Mouse (Mus musculus): ENCODE results near the gene Tle3. TPM values are rescaled to one million over a fixed set of nuclear protein-coding genes. Genes with fewer than 3 reads are reported as not detected.

Tle3 gene
- total and polyA plus RNA-seq, 2 experiments, result 2.4 to 14.8 TPM

DNA sequence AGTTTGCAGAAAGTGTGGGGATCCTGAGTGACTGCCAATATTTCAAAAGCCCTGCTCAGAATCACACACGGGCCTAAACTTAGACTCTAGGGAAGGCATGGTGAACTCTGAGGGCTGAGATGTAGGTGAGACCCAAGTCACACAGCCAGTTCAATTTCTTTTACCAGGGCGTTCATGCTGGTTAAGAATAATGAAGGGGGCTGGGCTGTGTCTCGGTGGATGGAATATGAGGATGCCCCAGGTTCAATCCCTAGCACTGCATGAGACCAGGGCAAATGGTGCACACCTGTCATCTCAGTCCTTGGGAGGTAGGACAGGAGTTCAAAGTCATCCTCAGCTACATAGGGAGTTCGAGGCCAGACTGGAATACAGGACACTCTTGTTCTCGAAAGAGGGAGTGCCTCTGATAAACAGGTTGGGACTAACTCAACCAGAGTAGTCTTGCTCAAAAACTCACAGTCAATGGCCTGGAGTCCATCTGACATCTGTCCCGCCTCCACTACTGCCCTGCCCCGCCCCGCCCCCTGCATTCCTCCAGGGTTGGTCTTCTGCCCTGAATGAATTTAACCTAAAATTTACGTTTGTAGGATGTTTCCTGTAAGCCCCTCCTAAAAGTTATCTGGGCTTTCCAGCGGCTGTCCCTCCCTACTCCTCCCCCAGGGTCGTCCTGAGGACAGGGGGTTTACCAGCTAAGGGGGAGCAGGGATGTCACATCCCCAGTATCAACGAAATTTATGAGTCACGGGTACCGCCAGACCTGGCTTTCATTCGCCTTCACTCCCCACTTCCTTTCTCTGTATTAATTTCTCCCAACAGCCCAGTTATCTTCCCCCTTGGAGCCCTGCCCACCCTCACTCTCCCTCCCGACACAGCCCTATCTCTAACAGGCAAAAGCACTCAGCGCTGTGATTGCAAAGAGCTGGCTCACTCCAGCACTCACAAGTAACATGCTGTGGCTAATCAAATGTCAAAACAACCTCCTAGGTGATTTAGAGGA, 35.3 kb upstream of the Tle3 start:
- Histone ChIP-seq H3K36me3 (ENCODE audit: control insufficient read depth, insufficient read depth, low read length) (no peaks in the 10 kb centered on the region), H3K27ac (replicated peaks; ENCODE audit: insufficient read depth, low read depth, low read length) (no peak overlapping the region), H3K4me3 (ENCODE audit: insufficient read depth, low read depth, low read length) (no peak overlapping the region), H3K79me2 (ENCODE audit: control insufficient read depth, insufficient read depth, low read length) (no peaks in the 10 kb centered on the region), H3K9ac (ENCODE audit: low read depth, low read length) (no peak overlapping the region), H3K27me3 (ENCODE audit: control insufficient read depth, insufficient read depth, low read length) (no peaks in the 10 kb centered on the region), H3K4me1 (ENCODE audit: control insufficient read depth, insufficient read depth, low read length) (peaks cover 11% of the 10 kb centered on the region)
- peak; percentile 56 for DNase-seq (ENCODE audit: extremely low read depth, low read depth, low spot score)
- TF ChIP-seq CTCF (IDR thresholded peaks at IDR 0.05; ENCODE audit: low read depth, low read length) (no peak), POLR2A (IDR thresholded peaks at IDR 0.05; ENCODE audit: extremely low read depth, insufficient read depth, low read length) (no peak)
- WGBS, result 35% methylated on average over 17 of the region's 17 CpGs

DNA sequence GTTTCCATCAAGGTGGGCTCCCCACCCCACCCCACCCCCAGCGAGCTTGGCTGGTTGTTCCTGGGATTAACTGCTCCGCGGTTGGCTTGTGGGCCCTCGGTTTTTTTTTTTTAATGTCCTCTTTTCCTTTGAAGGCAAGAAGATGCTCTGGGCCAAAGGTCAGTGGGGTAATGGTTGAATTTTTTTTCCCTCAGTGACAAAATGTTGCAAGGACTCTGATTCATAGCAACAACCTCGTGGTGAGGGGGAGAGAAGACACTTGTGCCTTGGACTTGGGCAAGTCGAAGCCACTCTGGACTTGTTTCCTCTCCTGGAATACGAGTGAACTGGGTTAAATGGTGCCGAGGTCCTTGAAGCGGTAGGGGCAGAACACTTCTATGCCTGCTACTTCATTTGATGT, 34.5 kb upstream of the Tle3 start:
- H3K4me3 ChIP-seq (ENCODE audit: insufficient read depth, low read depth, low read length), result no peak overlapping the region
- H3K27ac ChIP-seq (replicated peaks; ENCODE audit: insufficient read depth, low read depth, low read length), result no peak overlapping the region
- no peaks in the 10 kb centered on the region for H3K36me3 ChIP-seq (ENCODE audit: control insufficient read depth, insufficient read depth, low read length)
- H3K4me1 ChIP-seq (ENCODE audit: control insufficient read depth, insufficient read depth, low read length), result peaks cover 11% of the 10 kb centered on the region
- no peak for DNase-seq (ENCODE audit: extremely low read depth, low read depth, low spot score)
- whole genome bisulfite sequencing, result 40% methylated on average over 9 of the region's 9 CpGs
- H3K27me3 ChIP-seq (ENCODE audit: control insufficient read depth, insufficient read depth, low read length), result no peaks in the 10 kb centered on the region
- H3K9ac ChIP-seq (ENCODE audit: low read depth, low read length), result no peak overlapping the region
- no peak for TF ChIP-seq POLR2A (IDR thresholded peaks at IDR 0.05; ENCODE audit: extremely low read depth, insufficient read depth, low read length)
- TF ChIP-seq CTCF (IDR thresholded peaks at IDR 0.05; ENCODE audit: low read depth, low read length), result no peak
- H3K79me2 ChIP-seq (ENCODE audit: control insufficient read depth, insufficient read depth, low read length), result no peaks in the 10 kb centered on the region

DNA sequence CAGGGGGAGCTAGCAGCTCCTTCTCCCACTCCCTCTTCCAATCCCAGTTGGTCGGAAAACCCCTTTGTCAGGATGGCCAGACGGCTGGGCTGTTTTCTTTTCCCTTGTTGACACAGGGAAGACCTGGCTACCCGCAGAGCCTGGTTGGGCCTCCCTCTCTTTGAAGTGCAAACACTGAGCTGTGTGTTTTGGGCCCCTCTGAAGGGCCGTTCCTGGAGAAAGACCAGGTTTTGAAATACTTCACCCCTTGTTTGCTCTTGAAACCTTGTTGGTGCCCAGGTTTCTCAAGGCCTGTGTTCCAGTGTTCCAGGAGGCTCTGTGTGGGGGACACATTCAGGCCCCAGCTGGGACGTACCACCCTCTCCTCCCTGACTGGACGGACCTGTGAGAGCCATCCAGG, 32.9 kb upstream of the Tle3 start:
- Histone ChIP-seq H3K36me3 (ENCODE audit: control insufficient read depth, insufficient read depth, low read length) (no peaks in the 10 kb centered on the region), H3K79me2 (ENCODE audit: control insufficient read depth, insufficient read depth, low read length) (no peaks in the 10 kb centered on the region), H3K4me1 (ENCODE audit: control insufficient read depth, insufficient read depth, low read length) (peaks cover 11% of the 10 kb centered on the region), H3K4me3 (ENCODE audit: insufficient read depth, low read depth, low read length) (no peak overlapping the region), H3K9ac (ENCODE audit: low read depth, low read length) (no peak overlapping the region), H3K27me3 (ENCODE audit: control insufficient read depth, insufficient read depth, low read length) (no peaks in the 10 kb centered on the region), H3K27ac (replicated peaks; ENCODE audit: insufficient read depth, low read depth, low read length) (no peak overlapping the region)
- peak; percentile 86 for DNase-seq (ENCODE audit: extremely low read depth, low read depth, low spot score)
- TF ChIP-seq POLR2A (IDR thresholded peaks at IDR 0.05; ENCODE audit: extremely low read depth, insufficient read depth, low read length), result no peak
- no peak for TF ChIP-seq CTCF (IDR thresholded peaks at IDR 0.05; ENCODE audit: low read depth, low read length)
- WGBS, result 20% methylated on average over 6 of the region's 6 CpGs

DNA sequence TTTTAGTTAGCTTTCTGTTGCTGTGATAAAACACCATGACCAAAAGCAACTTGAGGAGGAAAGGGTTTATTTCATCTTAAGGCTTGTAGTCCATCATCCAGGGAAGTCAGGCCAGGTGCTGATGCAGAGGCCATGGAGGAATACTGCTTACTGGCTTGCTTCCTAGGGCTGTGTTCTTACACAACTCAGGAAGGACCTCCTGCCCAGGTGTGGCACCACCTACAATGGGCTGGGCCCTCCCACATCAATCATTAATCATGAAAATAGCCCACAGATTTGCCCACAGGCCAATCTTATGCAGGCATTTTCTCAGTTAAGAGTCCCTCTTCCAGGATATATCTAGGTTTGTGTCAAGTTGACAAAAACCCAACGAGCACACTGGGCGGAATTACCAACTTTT, 31.8 kb upstream of the Tle3 start:
- Histone ChIP-seq H3K4me3 (ENCODE audit: insufficient read depth, low read depth, low read length) (no peak overlapping the region), H3K27ac (replicated peaks; ENCODE audit: insufficient read depth, low read depth, low read length) (no peak overlapping the region), H3K79me2 (ENCODE audit: control insufficient read depth, insufficient read depth, low read length) (no peaks in the 10 kb centered on the region), H3K9ac (ENCODE audit: low read depth, low read length) (no peak overlapping the region), H3K4me1 (ENCODE audit: control insufficient read depth, insufficient read depth, low read length) (peaks cover 11% of the 10 kb centered on the region), H3K27me3 (ENCODE audit: control insufficient read depth, insufficient read depth, low read length) (no peaks in the 10 kb centered on the region; the same call in 1 of the 2 replicates), H3K36me3 (ENCODE audit: control insufficient read depth, insufficient read depth, low read length) (no peaks in the 10 kb centered on the region)
- peak; percentile 71 for DNase-seq (ENCODE audit: extremely low read depth, low read depth, low spot score)
- TF ChIP-seq POLR2A (IDR thresholded peaks at IDR 0.05; ENCODE audit: extremely low read depth, insufficient read depth, low read length) (no peak), CTCF (IDR thresholded peaks at IDR 0.05; ENCODE audit: low read depth, low read length) (no peak)
- 60% methylated on average over 2 of the region's 2 CpGs for WGBS

DNA sequence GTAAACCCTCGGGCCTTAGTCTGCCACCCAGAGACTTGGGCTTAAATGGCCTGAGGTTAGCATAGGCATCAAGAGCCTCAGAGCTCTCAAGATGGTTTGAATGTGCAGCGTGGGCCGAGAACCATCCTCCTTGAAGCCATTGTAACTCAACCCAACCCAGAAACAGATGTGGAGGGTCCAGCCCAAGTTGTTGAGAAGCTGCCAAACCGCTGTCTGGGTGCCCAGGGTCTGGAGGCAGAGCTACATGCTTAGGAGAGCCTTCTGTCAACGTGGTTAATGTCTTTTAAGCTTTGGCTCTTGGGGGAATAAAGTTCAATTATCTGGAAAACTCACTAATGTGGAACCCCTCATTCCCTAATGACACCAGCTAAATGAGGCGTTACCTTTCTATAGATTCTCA, 29.9 kb upstream of the Tle3 start:
- H3K27ac ChIP-seq (replicated peaks; ENCODE audit: insufficient read depth, low read depth, low read length), result no peak overlapping the region
- WGBS, result 98% methylated on average over 6 of the region's 6 CpGs
- H3K36me3 ChIP-seq (ENCODE audit: control insufficient read depth, insufficient read depth, low read length), result no peaks in the 10 kb centered on the region
- TF ChIP-seq POLR2A (IDR thresholded peaks at IDR 0.05; ENCODE audit: extremely low read depth, insufficient read depth, low read length), result no peak
- TF ChIP-seq CTCF (IDR thresholded peaks at IDR 0.05; ENCODE audit: low read depth, low read length), result no peak
- peaks cover 11% of the 10 kb centered on the region for H3K4me1 ChIP-seq (ENCODE audit: control insufficient read depth, insufficient read depth, low read length)
- DNase-seq (ENCODE audit: extremely low read depth, low read depth, low spot score), result no peak
- H3K27me3 ChIP-seq (ENCODE audit: control insufficient read depth, insufficient read depth, low read length), result no peaks in the 10 kb centered on the region; the same call in 1 of the 2 replicates
- no peak overlapping the region for H3K9ac ChIP-seq (ENCODE audit: low read depth, low read length)
- H3K79me2 ChIP-seq (ENCODE audit: control insufficient read depth, insufficient read depth, low read length), result no peaks in the 10 kb centered on the region
- H3K4me3 ChIP-seq (ENCODE audit: insufficient read depth, low read depth, low read length), result no peak overlapping the region

DNA sequence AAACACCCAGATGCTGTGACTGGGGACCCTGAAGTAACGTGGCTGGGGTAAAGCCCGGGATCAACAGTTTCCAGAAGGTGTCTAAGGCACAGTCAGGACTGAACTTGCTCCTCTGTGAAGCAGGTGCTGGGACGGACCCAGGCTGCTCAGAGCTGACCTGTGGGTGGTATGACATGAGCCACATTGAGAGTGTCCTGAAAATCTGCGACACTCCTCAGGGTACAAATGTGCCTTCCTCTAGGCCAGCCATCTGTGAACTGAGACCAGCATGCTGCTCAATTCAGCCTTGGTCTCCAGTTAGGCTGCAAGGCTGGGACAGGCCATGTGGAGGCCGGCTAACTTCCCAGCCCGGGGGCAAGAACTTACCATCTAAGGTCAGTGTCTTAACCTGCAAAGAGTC, 27.5 kb upstream of the Tle3 start:
- Histone ChIP-seq H3K4me1 (ENCODE audit: control insufficient read depth, insufficient read depth, low read length) (peaks cover 4% of the 10 kb centered on the region; the same call in 1 of the 2 replicates), H3K79me2 (ENCODE audit: control insufficient read depth, insufficient read depth, low read length) (no peaks in the 10 kb centered on the region), H3K36me3 (ENCODE audit: control insufficient read depth, insufficient read depth, low read length) (no peaks in the 10 kb centered on the region), H3K4me3 (ENCODE audit: insufficient read depth, low read depth, low read length) (no peak overlapping the region), H3K9ac (ENCODE audit: low read depth, low read length) (no peak overlapping the region), H3K27me3 (ENCODE audit: control insufficient read depth, insufficient read depth, low read length) (no peaks in the 10 kb centered on the region; the same call in 1 of the 2 replicates), H3K27ac (replicated peaks; ENCODE audit: insufficient read depth, low read depth, low read length) (no peak overlapping the region)
- TF ChIP-seq POLR2A (IDR thresholded peaks at IDR 0.05; ENCODE audit: extremely low read depth, insufficient read depth, low read length) (no peak), CTCF (IDR thresholded peaks at IDR 0.05; ENCODE audit: low read depth, low read length) (no peak)
- 99% methylated on average over 6 of the region's 6 CpGs for WGBS
- DNase-seq (ENCODE audit: extremely low read depth, low read depth, low spot score), result no peak

Data from liver, adult 2 months (tissue).